Mouse (Mus musculus) telencephalon, adult 2 months (tissue): ENCODE measurements around the gene Suclg2.
"Not testable (repeated sequence)": the region's sequence is repeated elsewhere in the genome, so short reads cannot be mapped to it uniquely, and the experiment has no call there.

Source experiments
- DNase-seq: peaks from one replicate; pipeline ENCODE4 v3.0.0-alpha.2; 2011; ENCODE audit warnings: low read depth, low spot score

Suclg2 gene

DNA sequence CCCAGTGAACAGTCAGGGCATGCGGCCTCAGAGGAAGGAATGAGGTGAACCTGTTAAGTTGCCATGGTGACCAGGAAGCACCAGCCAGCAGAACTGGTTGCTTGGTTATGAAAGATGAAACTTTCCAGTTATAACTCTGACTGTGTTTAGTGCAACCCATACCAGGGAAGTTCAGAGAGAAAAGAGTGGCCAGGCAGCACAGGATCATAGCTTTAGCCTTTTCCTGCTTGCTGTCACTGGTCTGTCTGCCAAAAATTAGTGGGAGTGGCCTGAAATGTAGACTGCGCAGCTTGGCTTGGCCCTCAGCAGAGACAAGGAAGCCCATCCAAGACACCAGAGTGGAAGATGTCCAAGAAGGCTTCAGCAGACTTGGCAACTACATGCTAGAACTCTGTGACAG lies 96.8 kb downstream of the Suclg2 start:
- peak; percentile 21 for DNase-seq

GRCm38 (mm10) chr6:95620804-95621203 lies 97.8 kb downstream of the Suclg2 start:
- no peak for DNase-seq

DNA sequence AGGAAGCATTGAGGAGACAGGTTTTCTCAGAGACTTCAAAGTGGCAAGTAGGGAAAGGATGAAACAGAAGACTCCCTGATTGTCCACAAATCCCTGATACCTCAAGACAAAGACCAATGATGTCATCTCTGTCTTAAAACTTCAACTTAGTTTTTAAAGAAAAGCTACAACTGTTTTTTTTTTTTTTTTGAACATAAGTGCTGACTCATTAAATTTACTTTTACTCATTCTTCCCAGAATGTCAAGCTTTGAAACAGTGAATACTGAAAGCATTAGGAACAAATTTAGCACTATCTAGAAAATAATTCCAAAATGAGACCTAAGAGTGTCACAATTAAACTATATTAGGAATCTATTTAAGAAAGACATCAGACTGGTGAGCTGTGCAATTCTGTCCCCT lies 98.8 kb downstream of the Suclg2 start:
- DNase-seq: no peak

DNA sequence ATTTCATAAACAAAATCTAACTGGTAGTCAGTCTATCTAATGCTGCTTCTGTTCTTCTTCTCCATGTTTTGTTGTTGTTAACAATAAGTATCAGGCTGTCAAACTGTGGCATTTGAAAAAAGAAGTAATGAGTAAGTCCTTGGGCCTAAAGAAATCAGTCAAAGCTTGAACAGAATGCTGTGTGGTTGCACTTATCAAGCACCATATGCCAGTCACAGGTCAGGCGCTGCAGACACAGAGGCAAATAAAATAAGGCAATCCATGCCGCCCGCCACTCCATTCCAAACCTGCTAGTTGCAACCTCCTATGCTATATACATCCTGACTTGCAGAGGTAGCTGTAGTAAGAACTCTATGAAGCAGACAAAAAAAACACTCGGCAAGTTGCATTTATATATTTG lies 100.2 kb downstream of the Suclg2 start:
- no peak for DNase-seq

DNA sequence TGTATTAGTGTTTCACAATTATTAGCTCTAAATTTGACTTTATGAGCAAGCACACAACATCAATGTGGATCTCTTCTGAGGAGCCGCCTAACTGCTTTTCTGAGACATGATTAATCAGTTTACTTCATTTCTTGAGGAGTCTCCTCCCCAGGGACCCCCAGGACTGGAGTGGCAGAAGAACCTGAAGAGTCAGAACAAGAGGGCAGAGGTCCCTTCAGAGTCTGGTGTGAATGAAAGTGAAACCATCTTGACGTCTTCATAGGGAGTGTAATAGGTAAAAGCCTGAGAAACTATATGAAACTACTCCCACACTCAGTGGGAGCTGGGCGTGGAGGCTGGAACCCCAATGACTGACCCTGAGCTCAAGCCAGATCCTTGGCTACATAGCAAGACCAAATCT lies 105.4 kb downstream of the Suclg2 start:
- no peak for DNase-seq

- DNase-seq: peak; percentile 12
Observed at GRCm38 (mm10) chr6:95612412-95613022, 106.1 kb downstream of the Suclg2 start.

DNA sequence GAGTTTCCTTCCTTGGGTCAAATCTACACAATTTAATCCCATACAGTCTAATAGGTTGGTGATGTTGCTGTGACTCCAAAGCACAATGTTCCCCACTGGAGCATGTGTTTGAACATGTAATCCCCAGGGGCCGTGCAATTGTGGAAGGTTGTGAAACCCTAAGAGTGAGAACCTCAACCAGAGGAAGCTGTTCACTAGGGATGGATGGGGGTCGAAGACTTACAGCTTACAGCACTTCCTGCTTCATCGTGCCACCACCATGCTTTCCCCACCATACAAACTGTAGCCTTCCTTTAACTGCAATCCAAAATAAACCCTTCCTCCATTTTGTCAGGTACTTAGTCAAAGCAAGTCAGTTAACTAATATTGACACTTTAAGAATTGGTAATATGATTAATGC lies 107.5 kb downstream of the Suclg2 start:
- DNase-seq: no peak

- no peak for DNase-seq
Observed at GRCm38 (mm10) chr6:95608123-95608522, 110.5 kb downstream of the Suclg2 start.

DNA sequence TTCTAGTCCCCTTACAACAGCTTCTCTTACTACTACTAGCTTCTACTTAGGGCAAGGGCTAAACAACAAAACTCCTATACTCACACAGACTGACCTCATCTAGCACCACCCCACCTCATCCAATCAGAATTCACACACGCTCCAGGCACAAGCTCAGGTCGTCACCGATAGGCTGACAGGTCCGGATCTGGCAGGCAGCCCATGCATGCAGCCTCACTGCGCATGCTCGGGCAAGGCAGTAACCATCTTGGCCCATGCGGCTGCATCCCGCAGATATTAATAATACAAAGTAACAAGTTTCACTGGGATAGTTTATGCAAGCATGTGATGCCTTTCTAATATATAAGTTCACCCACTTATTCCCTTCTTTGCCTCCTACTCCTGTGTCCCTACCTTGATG lies 117.9 kb downstream of the Suclg2 start:
- not testable (repeated sequence) for DNase-seq

- no peak for DNase-seq
Observed at GRCm38 (mm10) chr6:95596766-95597750, 121.5 kb downstream of the Suclg2 start.

DNA sequence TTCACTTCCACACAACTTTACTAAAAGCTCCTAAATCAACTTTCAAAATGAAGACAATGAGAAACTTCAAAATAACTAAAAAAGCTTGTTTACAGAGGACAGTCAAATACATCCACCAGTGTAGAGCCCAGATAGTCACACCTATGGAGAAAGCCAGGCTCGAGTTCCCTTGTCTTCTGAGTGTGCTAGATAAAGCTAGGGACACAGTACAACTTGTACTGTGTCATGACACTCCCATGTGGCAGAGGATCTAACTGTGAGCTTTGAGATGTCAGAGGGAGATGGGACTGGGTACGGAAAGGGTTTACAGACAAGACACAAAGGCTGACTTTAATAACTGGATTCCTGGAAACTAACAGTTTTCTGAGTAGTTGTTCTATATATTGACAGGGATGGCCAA lies 122.7 kb downstream of the Suclg2 start:
- no peak for DNase-seq

DNA sequence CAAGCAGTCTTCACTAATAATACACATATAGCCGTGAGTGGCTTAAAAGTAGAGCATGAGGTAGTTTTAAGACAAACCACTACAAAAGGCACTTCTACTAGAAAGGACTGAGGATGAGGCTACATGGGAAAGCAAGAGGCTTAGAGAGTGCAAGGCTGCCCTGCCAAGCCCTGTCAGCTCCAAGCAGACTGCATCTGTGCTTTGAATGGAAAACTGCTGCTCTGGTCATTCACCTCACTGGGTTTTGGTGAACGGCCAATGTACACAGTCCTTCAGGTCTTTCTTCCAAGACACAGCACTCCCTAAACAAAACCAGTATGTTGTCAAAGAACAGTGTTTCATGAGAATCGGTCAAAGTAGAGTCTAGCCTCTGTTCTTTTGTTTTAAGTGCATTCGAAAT lies 124.4 kb downstream of the Suclg2 start:
- no peak for DNase-seq

GRCm38 (mm10) chr6:95592396-95592795 lies 126.2 kb downstream of the Suclg2 start:
- DNase-seq: no peak

- DNase-seq: no peak
Observed at GRCm38 (mm10) chr6:95590463-95590862, 128.1 kb downstream of the Suclg2 start.

DNA sequence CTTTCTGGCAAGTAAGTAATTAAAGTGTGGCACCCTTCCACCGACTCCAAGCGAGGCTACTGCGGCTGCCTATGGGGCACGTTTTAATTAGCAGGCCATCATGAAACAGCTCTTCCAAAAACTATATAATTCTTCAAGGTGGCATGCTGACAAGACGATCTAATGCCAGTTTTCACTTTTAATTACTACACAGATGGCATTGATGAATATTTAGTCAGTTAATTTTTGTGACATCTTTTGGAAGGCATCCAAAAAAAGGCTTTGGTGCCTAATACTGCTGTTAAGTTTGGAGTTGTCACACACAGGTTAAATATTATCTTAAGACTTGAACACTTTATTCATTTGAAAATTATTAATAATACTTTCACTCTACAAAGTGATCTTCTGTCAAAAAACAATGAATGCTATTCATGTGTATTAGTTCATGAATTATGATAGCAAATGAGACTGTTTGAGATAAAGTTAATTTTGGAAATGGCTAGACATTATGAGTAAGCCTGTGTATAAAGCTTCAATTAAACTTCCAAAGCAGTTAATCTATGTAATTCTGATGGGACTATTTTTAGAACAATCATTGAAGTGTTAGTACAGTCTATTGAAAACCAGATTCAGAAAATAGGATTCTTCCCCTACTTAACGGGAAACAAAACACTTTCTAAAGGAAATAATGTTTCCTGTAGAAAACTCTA lies 131.3 kb downstream of the Suclg2 start:
- no peak for DNase-seq

DNA sequence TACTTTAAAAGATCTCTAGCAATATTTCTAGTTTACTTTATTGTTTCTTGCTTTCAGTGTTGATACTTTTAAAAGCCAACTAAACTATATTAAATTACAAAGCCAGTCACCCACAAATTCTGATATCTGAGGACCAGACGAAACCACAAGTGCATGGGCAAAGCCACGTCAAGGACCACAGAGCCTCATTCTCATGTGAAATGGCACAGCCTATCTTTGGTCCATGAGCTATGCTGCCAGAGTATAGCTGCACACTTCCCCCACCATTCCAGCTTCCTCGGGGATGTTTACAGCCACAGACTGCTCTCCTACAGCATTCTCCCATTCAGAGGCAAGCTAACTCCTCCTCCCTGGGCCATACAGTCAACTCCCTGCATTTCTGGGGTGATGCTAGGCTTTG lies 136.7 kb downstream of the Suclg2 start:
- DNase-seq: no peak

DNA sequence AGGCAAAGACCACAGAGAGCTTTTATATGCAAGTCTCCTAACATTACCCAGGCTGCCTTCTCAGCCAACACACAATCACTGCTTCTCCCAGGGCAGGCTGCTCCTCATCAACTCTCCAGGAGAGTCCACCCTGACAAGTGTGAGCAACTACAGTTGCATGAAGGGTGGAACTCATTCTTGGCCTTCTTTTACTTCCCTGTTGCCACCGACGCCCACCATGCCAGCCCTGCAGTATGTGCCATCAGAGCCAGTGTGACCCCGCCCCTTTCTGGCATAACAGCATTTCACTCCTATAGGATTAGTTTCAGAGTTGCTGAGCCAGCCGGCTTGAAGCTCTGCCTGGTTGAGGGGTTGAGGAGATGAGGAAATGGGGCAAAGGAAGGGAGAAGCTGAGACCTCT lies 138.8 kb downstream of the Suclg2 start:
- DNase-seq: no peak

GRCm38 (mm10) chr6:95575531-95575930 lies 143.1 kb downstream of the Suclg2 start:
- no peak for DNase-seq

- no peak for DNase-seq
Observed at GRCm38 (mm10) chr6:95574867-95575266, 143.7 kb downstream of the Suclg2 start.

GRCm38 (mm10) chr6:95574389-95574788 lies 144.2 kb downstream of the Suclg2 start:
- no peak for DNase-seq

- no peak for DNase-seq
Observed at GRCm38 (mm10) chr6:95573035-95573759, 145.4 kb downstream of the Suclg2 start.

- DNase-seq: no peak
Observed at GRCm38 (mm10) chr6:95571620-95572019, 147.0 kb downstream of the Suclg2 start.
